Mouse (Mus musculus) liver, adult 2 months (tissue): Measurements from ENCODE around the gene Sp2.

Experiments
- CTCF ChIP-seq: fragments of 200-500 bp; IDR thresholded peaks from 2 replicates; pipeline ENCODE4 v1.5.1; 2011; ENCODE audit warnings: low read depth, low read length, control low read depth
- POLR2A ChIP-seq: fragments of 200-500 bp; IDR thresholded peaks from 2 replicates; pipeline ENCODE4 v1.6.1; 2011; ENCODE audit warnings: low read length, control low read depth; ENCODE audit not compliant: insufficient read depth; ENCODE audit errors: extremely low read depth

DNA sequence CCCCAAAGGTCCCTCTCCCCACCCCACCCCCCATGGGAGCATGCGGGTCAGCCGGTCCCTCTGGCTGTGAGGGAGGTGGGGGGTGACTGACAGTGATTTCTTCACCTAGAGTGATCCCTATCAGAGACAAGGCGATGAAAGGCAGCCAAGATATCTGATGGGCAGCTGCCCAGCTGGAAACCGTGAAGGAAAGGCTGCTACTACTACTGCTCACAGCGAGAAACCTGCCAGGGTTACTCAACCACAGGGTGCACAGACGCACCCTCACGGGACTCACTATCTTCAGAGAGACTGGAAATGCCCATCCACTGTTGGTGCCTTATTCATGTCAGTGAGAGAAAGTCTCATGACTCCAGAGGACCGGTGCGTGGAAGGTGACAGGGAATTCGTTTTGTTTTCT is 42.2 kb upstream of the Sp2 start:
- no peak for TF ChIP-seq CTCF
- no peak for TF ChIP-seq POLR2A
